Mouse (Mus musculus): Measurements from ENCODE around the gene Spock1. TPM values are rescaled to one million over a fixed set of nuclear protein-coding genes. Genes with fewer than 3 reads are reported as not detected.

Gene Spock1
- polyA plus RNA-seq, 1 experiment from 2014 or later = 0.12 TPM

DNA sequence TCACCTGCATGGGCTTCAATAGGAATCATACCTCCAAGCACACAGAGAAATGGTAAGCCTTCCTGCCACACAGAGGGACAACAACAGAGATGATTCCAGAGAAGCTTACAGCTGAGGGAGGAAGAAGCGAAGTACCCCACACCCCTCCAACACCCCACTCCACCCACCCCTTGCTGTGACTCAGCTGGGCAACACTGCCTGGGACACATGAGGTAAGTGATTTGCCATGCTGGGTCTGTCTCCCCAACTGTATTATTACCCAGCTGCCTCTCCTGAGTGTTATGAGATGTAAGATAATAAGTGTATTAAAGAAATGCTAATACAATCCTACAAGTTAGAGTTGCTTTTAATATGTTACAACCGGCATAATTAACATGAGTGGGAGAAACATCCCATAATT lies 267.2 kb downstream of the Spock1 start:
- ATAC-seq (ENCODE audit: low read depth) = no peak
- Histone ChIP-seq H3K36me3 (ENCODE audit: control insufficient read depth, insufficient read depth) (no peaks in the 10 kb centered on the region), H3K9me3 (replicated peaks; ENCODE audit: control insufficient read depth, low read length) (no peaks in the 10 kb centered on the region), H3K9ac (ENCODE audit: low read depth, low read length) (no peak overlapping the region), H3K27ac (ENCODE audit: low read length) (no peak overlapping the region), H3K27me3 (ENCODE audit: control insufficient read depth, insufficient read depth, low read depth, low read length) (no peaks in the 10 kb centered on the region), H3K4me2 (ENCODE audit: low read depth, low read length) (no peak overlapping the region), H3K4me3 (ENCODE audit: low read depth, low read length) (no peak overlapping the region), H3K4me1 (ENCODE audit: control insufficient read depth, low read depth, low read length) (no peaks in the 10 kb centered on the region; the same call in 1 of the 2 replicates)
- WGBS (ENCODE audit: insufficient replicate concordance) = 65% methylated on average over 2 of the region's 2 CpGs

GRCm38 (mm10) chr13:57638820-57639219 lies 269.3 kb downstream of the Spock1 start:
- H3K27me3 ChIP-seq (ENCODE audit: control insufficient read depth, insufficient read depth, low read depth, low read length) = no peaks in the 10 kb centered on the region
- no peak overlapping the region for H3K4me2 ChIP-seq (ENCODE audit: low read depth, low read length)
- H3K9ac ChIP-seq (ENCODE audit: low read depth, low read length) = no peak overlapping the region
- no peaks in the 10 kb centered on the region; the same call in 1 of the 2 replicates for H3K4me1 ChIP-seq (ENCODE audit: control insufficient read depth, low read depth, low read length)
- 57% methylated on average over 5 of the region's 5 CpGs for WGBS (ENCODE audit: insufficient replicate concordance)
- H3K9me3 ChIP-seq (replicated peaks; ENCODE audit: control insufficient read depth, low read length) = no peaks in the 10 kb centered on the region
- no peak overlapping the region for H3K4me3 ChIP-seq (ENCODE audit: low read depth, low read length)
- H3K27ac ChIP-seq (ENCODE audit: low read length) = no peak overlapping the region
- no peak for ATAC-seq (ENCODE audit: low read depth)
- no peaks in the 10 kb centered on the region for H3K36me3 ChIP-seq (ENCODE audit: control insufficient read depth, insufficient read depth)

GRCm38 (mm10) chr13:57637606-57638132 lies 270.5 kb downstream of the Spock1 start:
- Histone ChIP-seq H3K9ac (ENCODE audit: low read depth, low read length) (no peak overlapping the region), H3K27ac (ENCODE audit: low read length) (no peak overlapping the region), H3K4me2 (ENCODE audit: low read depth, low read length) (no peak overlapping the region), H3K36me3 (ENCODE audit: control insufficient read depth, insufficient read depth) (no peaks in the 10 kb centered on the region), H3K27me3 (ENCODE audit: control insufficient read depth, insufficient read depth, low read depth, low read length) (no peaks in the 10 kb centered on the region), H3K4me1 (ENCODE audit: control insufficient read depth, low read depth, low read length) (no peaks in the 10 kb centered on the region; the same call in 1 of the 2 replicates), H3K9me3 (replicated peaks; ENCODE audit: control insufficient read depth, low read length) (no peaks in the 10 kb centered on the region), H3K4me3 (ENCODE audit: low read depth, low read length) (no peak overlapping the region)
- no peak for ATAC-seq (ENCODE audit: low read depth)
- 80% methylated on average over 15 of the region's 15 CpGs for WGBS (ENCODE audit: insufficient replicate concordance)

DNA sequence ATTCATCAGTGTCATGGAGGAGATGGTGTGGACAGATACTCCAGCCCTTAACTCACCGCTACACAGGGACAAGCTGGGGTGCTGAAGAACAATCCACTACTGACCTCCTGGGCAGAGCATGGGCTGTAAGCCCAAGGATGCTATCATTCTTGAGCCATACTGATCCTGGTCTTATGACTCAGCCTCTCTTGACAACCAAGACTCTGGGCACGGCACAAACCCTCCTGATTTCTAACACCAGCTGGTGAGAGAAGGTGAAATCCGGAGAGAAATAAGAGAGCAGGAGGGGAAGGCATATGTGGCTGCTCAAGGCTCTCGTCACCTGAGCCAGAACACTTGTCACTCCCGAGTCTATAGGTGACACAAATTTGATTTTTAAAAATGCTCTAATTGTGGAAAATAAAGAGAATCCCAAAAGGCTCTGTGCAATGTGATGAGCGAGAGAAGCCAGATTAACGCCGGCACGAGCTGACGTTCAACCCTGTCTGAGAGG lies 271.0 kb downstream of the Spock1 start:
- H3K9me3 ChIP-seq (replicated peaks; ENCODE audit: control insufficient read depth, low read length) = no peaks in the 10 kb centered on the region
- H3K36me3 ChIP-seq (ENCODE audit: control insufficient read depth, insufficient read depth) = no peaks in the 10 kb centered on the region
- ATAC-seq (ENCODE audit: low read depth) = no peak
- WGBS (ENCODE audit: insufficient replicate concordance) = 68% methylated on average over 10 of the region's 10 CpGs
- no peak overlapping the region for H3K4me3 ChIP-seq (ENCODE audit: low read depth, low read length)
- H3K4me1 ChIP-seq (ENCODE audit: control insufficient read depth, low read depth, low read length) = no peaks in the 10 kb centered on the region; the same call in 1 of the 2 replicates
- no peak overlapping the region for H3K4me2 ChIP-seq (ENCODE audit: low read depth, low read length)
- no peak overlapping the region for H3K9ac ChIP-seq (ENCODE audit: low read depth, low read length)
- H3K27ac ChIP-seq (ENCODE audit: low read length) = no peak overlapping the region
- no peaks in the 10 kb centered on the region for H3K27me3 ChIP-seq (ENCODE audit: control insufficient read depth, insufficient read depth, low read depth, low read length)

- H3K9me3 ChIP-seq (replicated peaks; ENCODE audit: control insufficient read depth, low read length) = no peaks in the 10 kb centered on the region
- WGBS (ENCODE audit: insufficient replicate concordance) = 62% methylated on average over 10 of the region's 10 CpGs
- no peaks in the 10 kb centered on the region for H3K27me3 ChIP-seq (ENCODE audit: control insufficient read depth, insufficient read depth, low read depth, low read length)
- H3K4me3 ChIP-seq (ENCODE audit: low read depth, low read length) = no peak overlapping the region
- no peak overlapping the region for H3K4me2 ChIP-seq (ENCODE audit: low read depth, low read length)
- H3K36me3 ChIP-seq (ENCODE audit: control insufficient read depth, insufficient read depth) = no peaks in the 10 kb centered on the region
- H3K9ac ChIP-seq (ENCODE audit: low read depth, low read length) = no peak overlapping the region
- H3K27ac ChIP-seq (ENCODE audit: low read length) = no peak overlapping the region
- ATAC-seq (ENCODE audit: low read depth) = no peak
- no peaks in the 10 kb centered on the region for H3K4me1 ChIP-seq (ENCODE audit: control insufficient read depth, low read depth, low read length)
Observed at GRCm38 (mm10) chr13:57636196-57637015, 271.7 kb downstream of the Spock1 start.

- WGBS (ENCODE audit: insufficient replicate concordance) = 54% methylated on average over 4 of the region's 4 CpGs
- Histone ChIP-seq H3K9me3 (replicated peaks; ENCODE audit: control insufficient read depth, low read length) (no peaks in the 10 kb centered on the region), H3K27ac (ENCODE audit: low read length) (no peak overlapping the region), H3K36me3 (ENCODE audit: control insufficient read depth, insufficient read depth) (no peaks in the 10 kb centered on the region), H3K9ac (ENCODE audit: low read depth, low read length) (no peak overlapping the region), H3K4me3 (ENCODE audit: low read depth, low read length) (no peak overlapping the region), H3K4me2 (ENCODE audit: low read depth, low read length) (no peak overlapping the region), H3K4me1 (ENCODE audit: control insufficient read depth, low read depth, low read length) (no peaks in the 10 kb centered on the region; the same call in 1 of the 2 replicates), H3K27me3 (ENCODE audit: control insufficient read depth, insufficient read depth, low read depth, low read length) (no peaks in the 10 kb centered on the region)
- ATAC-seq (ENCODE audit: low read depth) = no peak
Observed at GRCm38 (mm10) chr13:57630532-57630931, 277.6 kb downstream of the Spock1 start.

GRCm38 (mm10) chr13:57628218-57628617 lies 279.9 kb downstream of the Spock1 start:
- 41% methylated on average over 8 of the region's 8 CpGs for WGBS (ENCODE audit: insufficient replicate concordance)
- peak; percentile 45 for ATAC-seq (ENCODE audit: low read depth)
- Histone ChIP-seq H3K27me3 (ENCODE audit: control insufficient read depth, insufficient read depth, low read depth, low read length) (no peaks in the 10 kb centered on the region), H3K36me3 (ENCODE audit: control insufficient read depth, insufficient read depth) (no peaks in the 10 kb centered on the region), H3K9me3 (replicated peaks; ENCODE audit: control insufficient read depth, low read length) (no peaks in the 10 kb centered on the region), H3K4me2 (ENCODE audit: low read depth, low read length) (no peak overlapping the region), H3K4me1 (ENCODE audit: control insufficient read depth, low read depth, low read length) (no peaks in the 10 kb centered on the region; the same call in 1 of the 2 replicates), H3K27ac (ENCODE audit: low read length) (no peak overlapping the region), H3K9ac (ENCODE audit: low read depth, low read length) (no peak overlapping the region), H3K4me3 (ENCODE audit: low read depth, low read length) (no peak overlapping the region)

DNA sequence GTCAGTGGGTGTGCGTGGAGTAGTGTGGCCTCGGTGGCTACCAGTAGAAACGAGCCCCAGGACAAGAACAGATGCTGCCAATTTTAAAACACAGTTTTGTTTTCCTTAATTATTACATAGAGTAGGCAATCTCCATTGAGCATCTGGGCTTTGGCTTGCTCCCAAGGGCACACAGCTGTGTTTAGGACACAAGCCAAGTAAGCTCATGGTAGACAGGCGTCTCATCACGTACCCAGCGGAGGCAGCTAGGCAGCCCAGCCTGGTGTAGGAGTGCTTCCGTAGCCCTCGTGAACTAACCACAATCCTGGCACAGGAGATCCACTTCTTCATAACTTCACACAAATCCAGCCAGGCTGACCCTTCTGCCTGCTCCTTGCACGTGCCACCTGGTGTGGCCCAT lies 281.7 kb downstream of the Spock1 start:
- H3K27me3 ChIP-seq (ENCODE audit: control insufficient read depth, insufficient read depth, low read depth, low read length) = no peaks in the 10 kb centered on the region
- no peaks in the 10 kb centered on the region for H3K9me3 ChIP-seq (replicated peaks; ENCODE audit: control insufficient read depth, low read length)
- no peak for ATAC-seq (ENCODE audit: low read depth)
- no peak overlapping the region for H3K27ac ChIP-seq (ENCODE audit: low read length)
- no peak overlapping the region for H3K4me3 ChIP-seq (ENCODE audit: low read depth, low read length)
- no peak overlapping the region for H3K9ac ChIP-seq (ENCODE audit: low read depth, low read length)
- no peaks in the 10 kb centered on the region; the same call in 1 of the 2 replicates for H3K4me1 ChIP-seq (ENCODE audit: control insufficient read depth, low read depth, low read length)
- 65% methylated on average over 9 of the region's 9 CpGs for WGBS (ENCODE audit: insufficient replicate concordance)
- H3K36me3 ChIP-seq (ENCODE audit: control insufficient read depth, insufficient read depth) = no peaks in the 10 kb centered on the region
- no peak overlapping the region for H3K4me2 ChIP-seq (ENCODE audit: low read depth, low read length)

DNA sequence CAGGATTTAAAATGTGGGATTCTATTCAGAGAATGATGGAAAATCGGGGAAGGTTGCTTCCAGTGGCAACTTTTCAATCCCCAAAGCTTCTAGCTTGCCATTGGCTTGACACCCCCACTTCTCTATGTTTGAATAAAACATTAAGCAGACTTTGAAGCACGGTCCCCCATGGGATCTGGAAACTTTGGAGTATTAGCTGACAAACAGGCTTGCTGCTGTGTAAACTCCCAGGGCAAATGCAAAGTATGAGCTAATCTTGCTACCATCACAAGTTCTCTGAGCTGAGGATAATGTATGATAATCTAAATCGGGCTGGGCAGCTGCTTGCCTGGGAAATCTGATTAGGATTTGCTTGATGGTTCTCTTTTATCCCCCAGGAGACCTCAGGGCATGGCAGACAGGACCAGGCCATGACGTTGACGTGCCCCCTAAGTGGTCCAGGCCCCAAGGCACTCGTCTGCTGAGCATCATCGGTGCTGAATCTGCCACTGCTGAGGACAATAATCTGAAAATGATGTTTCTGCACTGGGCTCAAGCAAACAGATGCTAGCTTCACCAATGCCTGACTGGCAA lies 284.1 kb downstream of the Spock1 start:
- no peak overlapping the region for H3K4me2 ChIP-seq (ENCODE audit: low read depth, low read length)
- H3K4me1 ChIP-seq (ENCODE audit: control insufficient read depth, low read depth, low read length) = no peaks in the 10 kb centered on the region; the same call in 1 of the 2 replicates
- H3K27me3 ChIP-seq (ENCODE audit: control insufficient read depth, insufficient read depth, low read depth, low read length) = no peaks in the 10 kb centered on the region
- no peak overlapping the region for H3K27ac ChIP-seq (ENCODE audit: low read length)
- no peak overlapping the region for H3K4me3 ChIP-seq (ENCODE audit: low read depth, low read length)
- H3K9ac ChIP-seq (ENCODE audit: low read depth, low read length) = no peak overlapping the region
- no peaks in the 10 kb centered on the region for H3K36me3 ChIP-seq (ENCODE audit: control insufficient read depth, insufficient read depth)
- 42% methylated on average over 7 of the region's 7 CpGs for WGBS (ENCODE audit: insufficient replicate concordance)
- no peak for ATAC-seq (ENCODE audit: low read depth)
- H3K9me3 ChIP-seq (replicated peaks; ENCODE audit: control insufficient read depth, low read length) = no peaks in the 10 kb centered on the region
